Mouse (Mus musculus) embryonic facial prominence, embryonic 14.5 days (tissue): ENCODE results near the gene Meaf6. TPM values are rescaled to one million over a fixed set of nuclear protein-coding genes. Genes with fewer than 3 reads are reported as not detected.

Source experiments
- ATAC-seq: fragments of 200-750 bp; cut with Nextera tagmentation; 2 replicates; pipeline ENCODE4 v1.8.0; 2017; ENCODE audit warnings: low read depth, moderate number of reproducible peaks, moderate TSS enrichment
- DNase-seq: peaks from one replicate; pipeline ENCODE4 v3.0.0-alpha.2; 2015; ENCODE audit warnings: low spot score
- H3K27ac ChIP-seq: fragments of 300-500 bp; sonication (generic); replicated peaks from 2 replicates; pipeline ENCODE4 v1.5.1; 2014; ENCODE audit warnings: low read depth, mild to moderate bottlenecking, low read length, moderate library complexity
- H3K27me3 ChIP-seq: fragments of 300-500 bp; sonication (generic); replicated peaks from 2 replicates; pipeline ENCODE4 v1.6.1; 2014; ENCODE audit warnings: low read length; ENCODE audit not compliant: control insufficient read depth, insufficient read depth
- H3K36me3 ChIP-seq: fragments of 300-500 bp; sonication (generic); 2 replicates; pipeline ENCODE4 v1.6.1; 2014; ENCODE audit warnings: low read length, mixed read lengths; ENCODE audit not compliant: control insufficient read depth, insufficient read depth
- H3K4me1 ChIP-seq: fragments of 300-500 bp; sonication (generic); 2 replicates; pipeline ENCODE4 v1.6.1; 2014; ENCODE audit warnings: antibody characterized with exemption, low read length; ENCODE audit not compliant: control insufficient read depth, insufficient read depth
- H3K4me2 ChIP-seq: fragments of 300-500 bp; sonication (generic); 2 replicates; pipeline ENCODE4 v1.6.1; 2014; ENCODE audit warnings: low read depth, mild to moderate bottlenecking, low read length, moderate library complexity, mixed read lengths
- H3K4me3 ChIP-seq: fragments of 300-500 bp; sonication (generic); 2 replicates; pipeline ENCODE4 v1.5.1; 2014; ENCODE audit warnings: low read depth, mild to moderate bottlenecking, low read length
- H3K9ac ChIP-seq: fragments of 300-500 bp; sonication (generic); 2 replicates; pipeline ENCODE4 v1.6.1; 2014; ENCODE audit warnings: low read depth, mild to moderate bottlenecking, low read length, moderate library complexity, mixed read lengths
- H3K9me3 ChIP-seq: fragments of 300-500 bp; sonication (generic); 2 replicates; pipeline ENCODE4 v1.6.1; 2016; ENCODE audit warnings: low read length; ENCODE audit not compliant: control insufficient read depth
- WGBS: fragments of 180-500 bp; shearing (Covaris S2); extraction: QIAGEN DNeasy Blood & Tissue Kit; methylation state at CpG from one replicate; pipeline ENCODE4 v1.1.7; 2014; 5-methylcytosine and 5-hydroxymethylcytosine counted together
- polyA plus RNA-seq: library from polyadenylated mRNA; unstranded; fragments of >200 nt; fragmentation: Nextera tagmentation; extraction: Ambion mirVana; gene quantifications from 2 replicates; pipeline ENCODE4 v1.2.1, GENCODE M21; 2014

The Meaf6 gene
- polyA plus RNA-seq, 1 experiment from 2014 or later: 53.5 TPM

GRCm38 (mm10) chr4:125158081-125158480, 73.1 kb downstream of the Meaf6 start:
- Histone ChIP-seq H3K36me3 (no peaks in the 10 kb centered on the region), H3K9ac (no peak overlapping the region), H3K4me1 (no peaks in the 10 kb centered on the region), H3K27ac (no peak overlapping the region), H3K4me3 (no peak overlapping the region), H3K4me2 (no peak overlapping the region), H3K9me3 (no peaks in the 10 kb centered on the region), H3K27me3 (no peaks in the 10 kb centered on the region)
- 77% methylated on average over 2 of the region's 2 CpGs for WGBS
- DNase-seq (no peak), ATAC-seq (no peak)

- no peaks in the 10 kb centered on the region for H3K36me3 ChIP-seq
- peak; percentile 53 for DNase-seq
- no peak overlapping the region for H3K4me3 ChIP-seq
- H3K27ac ChIP-seq: no peak overlapping the region
- ATAC-seq: peak; percentile 19; the same call in 1 of the 2 replicates
- WGBS: 56% methylated on average over 20 of the region's 20 CpGs
- H3K9ac ChIP-seq: no peak overlapping the region
- no peaks in the 10 kb centered on the region for H3K27me3 ChIP-seq
- no peak overlapping the region for H3K4me2 ChIP-seq
- H3K9me3 ChIP-seq: no peaks in the 10 kb centered on the region
- no peaks in the 10 kb centered on the region for H3K4me1 ChIP-seq
Measured at GRCm38 (mm10) chr4:125158581-125159317, 73.8 kb downstream of the Meaf6 start.

- Histone ChIP-seq H3K36me3 (no peaks in the 10 kb centered on the region), H3K9ac (peak overlapping the region; percentile 45; the same call in 1 of the 2 replicates), H3K27me3 (no peaks in the 10 kb centered on the region), H3K4me2 (peak overlapping the region; percentile 43), H3K27ac (no peak overlapping the region), H3K4me3 (no peak overlapping the region; the same call in 1 of the 2 replicates), H3K9me3 (no peaks in the 10 kb centered on the region), H3K4me1 (no peaks in the 10 kb centered on the region)
- WGBS: 5% methylated on average over 19 of the region's 19 CpGs
- DNase-seq: peak; percentile 80
- ATAC-seq: peak; percentile 80
Measured at GRCm38 (mm10) chr4:125160320-125160950, 75.5 kb downstream of the Meaf6 start.

- DNase-seq (no peak), ATAC-seq (no peak)
- H3K4me2 ChIP-seq: peak overlapping the region; percentile 43; the same call in 1 of the 2 replicates
- H3K4me1 ChIP-seq: no peaks in the 10 kb centered on the region
- H3K9me3 ChIP-seq: no peaks in the 10 kb centered on the region
- H3K9ac ChIP-seq: no peak overlapping the region
- WGBS: 73% methylated on average over 10 of the region's 10 CpGs
- no peak overlapping the region for H3K4me3 ChIP-seq
- no peaks in the 10 kb centered on the region for H3K36me3 ChIP-seq
- no peak overlapping the region for H3K27ac ChIP-seq
- H3K27me3 ChIP-seq: no peaks in the 10 kb centered on the region
Measured at GRCm38 (mm10) chr4:125160951-125161331, 76.0 kb downstream of the Meaf6 start.

- no peak overlapping the region for H3K4me2 ChIP-seq
- DNase-seq (peak; percentile 24), ATAC-seq (no peak)
- H3K9me3 ChIP-seq: no peaks in the 10 kb centered on the region
- no peak overlapping the region for H3K27ac ChIP-seq
- H3K9ac ChIP-seq: no peak overlapping the region
- 40% methylated on average over 8 of the region's 8 CpGs for WGBS
- no peaks in the 10 kb centered on the region for H3K27me3 ChIP-seq
- H3K4me3 ChIP-seq: no peak overlapping the region
- H3K4me1 ChIP-seq: no peaks in the 10 kb centered on the region
- H3K36me3 ChIP-seq: no peaks in the 10 kb centered on the region
Measured at GRCm38 (mm10) chr4:125161392-125161791, 76.5 kb downstream of the Meaf6 start.

GRCm38 (mm10) chr4:125162701-125163100, 77.8 kb downstream of the Meaf6 start:
- H3K4me3 ChIP-seq: no peak overlapping the region
- 54% methylated on average over 7 of the region's 7 CpGs for WGBS

More at GRCm38 (mm10) chr4:125162701-125163100, 77.8 kb downstream of the Meaf6 start:
- ATAC-seq (no peak), DNase-seq (no peak)
- H3K36me3 ChIP-seq: no peaks in the 10 kb centered on the region
- no peak overlapping the region for H3K4me2 ChIP-seq
- no peak overlapping the region for H3K9ac ChIP-seq
- H3K9me3 ChIP-seq: no peaks in the 10 kb centered on the region
- H3K4me1 ChIP-seq: no peaks in the 10 kb centered on the region
- H3K27ac ChIP-seq: no peak overlapping the region
- H3K27me3 ChIP-seq: no peaks in the 10 kb centered on the region

Other genes with a start within 250 kb of the Meaf6 start
- gene Yrdc, start 234.5 kb upstream of the Meaf6 start, polyA plus RNA-seq: 40.6 and 42.6 TPM in 2 replicates
- 64.2 and 64.4 TPM in 2 replicates for gene 1110065P20Rik, start 233.9 kb upstream of the Meaf6 start, polyA plus RNA-seq
- 1.4 and 2.0 TPM in 2 replicates for gene Maneal, start 223.0 kb upstream of the Meaf6 start, polyA plus RNA-seq
- 0.29 and 0.58 TPM in 2 replicates for gene Epha10, start 204.2 kb upstream of the Meaf6 start, polyA plus RNA-seq
- gene 9930104L06Rik, start 148.1 kb upstream of the Meaf6 start, polyA plus RNA-seq: 2.8 and 4.2 TPM in 2 replicates
- gene Cdca8, start 145.8 kb upstream of the Meaf6 start, polyA plus RNA-seq: 70.3 and 90.3 TPM in 2 replicates
- 10.0 and 10.6 TPM in 2 replicates for gene Rspo1, start 98.7 kb upstream of the Meaf6 start, polyA plus RNA-seq
- 72.5 and 81.2 TPM in 2 replicates for gene Gnl2, start 68.5 kb upstream of the Meaf6 start, polyA plus RNA-seq
- 0.71 and 4.3 TPM in 2 replicates for gene Dnali1, start 19.4 kb upstream of the Meaf6 start, polyA plus RNA-seq
- gene Snip1, start 18.5 kb upstream of the Meaf6 start, polyA plus RNA-seq: 26.2 and 29.9 TPM in 2 replicates
- 0.71 and 1.2 TPM in 2 replicates for gene Zc3h12a, start 42.7 kb downstream of the Meaf6 start, polyA plus RNA-seq